Mouse (Mus musculus): ENCODE measurements around the gene Rps15.

DNA sequence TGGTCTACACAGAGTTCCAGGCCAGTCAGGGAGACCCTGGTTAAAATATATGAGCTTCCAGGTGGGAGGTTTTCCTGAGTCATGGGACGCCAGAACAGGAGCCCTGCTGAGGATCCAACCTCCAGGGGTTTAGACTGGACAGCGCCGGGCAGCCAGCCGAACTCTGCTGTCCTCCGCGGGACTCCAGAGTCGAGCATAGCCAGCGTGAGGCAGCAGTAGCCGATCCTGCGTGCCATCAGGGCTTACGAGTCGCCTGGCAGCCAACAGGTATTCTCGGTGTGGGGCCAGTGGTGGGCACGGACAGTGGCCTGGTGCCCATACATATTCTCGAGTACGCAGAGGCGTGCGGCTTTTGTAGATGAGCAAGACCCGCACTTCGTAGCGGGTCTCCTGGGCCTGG lies 48.8 kb downstream of the Rps15 start:
- no peak for TF ChIP-seq CTCF (IDR thresholded peaks at IDR 0.05; ENCODE audit: borderline replicate concordance, extremely low read depth, insufficient read depth, insufficient read length)
- TF ChIP-seq POLR2A (IDR thresholded peaks at IDR 0.05; ENCODE audit: borderline replicate concordance, extremely low read depth, insufficient read depth, insufficient read length, poor library complexity, severe bottlenecking) = no peak
